ENCODE assay signal across 12 mouse cellular contexts in genomic region chr16:94087570-94088225, GRCm38 (mm10). TPM values are rescaled to one million over a fixed set of nuclear protein-coding genes. Genes with fewer than 3 reads are reported as not detected.
DNase-seq lines count a peak whose midpoint lies in the region; ATAC-seq and TF ChIP-seq lines count a peak whose summit lies in the region.
"Had no signal": no experiment of that assay in that cellular context is flagged by ENCODE, and none has a peak within 500 bp of the region (broad histone marks: within the 10 kb centered on the region; RNA-seq: fewer than 3 reads in every experiment).

No protein-coding gene starts in this region.

- peaks cover 25% of the 10 kb centered on the region for H3K4me1 ChIP-seq in heart, embryonic 12.5 days (replicated peaks)
- H3K4me1 ChIP-seq in lung, embryonic 14.5 days (ENCODE audit: insufficient read depth) = peaks cover 7% of the 10 kb centered on the region; the same call in 1 of the 2 replicates
- H3K4me1 ChIP-seq in lung, postnatal 0 days (ENCODE audit: insufficient read depth, low read depth, low read length) = peaks cover 12% of the 10 kb centered on the region; the same call in 1 of the 2 replicates
- peaks cover 34% of the 10 kb centered on the region for H3K4me1 ChIP-seq in embryonic facial prominence, embryonic 13.5 days
- H3K4me1 ChIP-seq in neural tube, embryonic 12.5 days = peaks cover 22% of the 10 kb centered on the region

- 6% methylated on average over 16 of the region's 16 CpGs for WGBS in heart, embryonic 12.5 days
- 9% methylated on average over 16 of the region's 16 CpGs for WGBS in lung, embryonic 14.5 days
- 9% methylated on average over 16 of the region's 16 CpGs for WGBS in lung, postnatal 0 days
- WGBS in embryonic facial prominence, embryonic 13.5 days = 4% methylated on average over 16 of the region's 16 CpGs
- 2% methylated on average over 16 of the region's 16 CpGs for WGBS in neural tube, embryonic 12.5 days

- peak overlapping the region; percentile 33 for H3K4me2 ChIP-seq in heart, embryonic 12.5 days
- H3K4me2 ChIP-seq in lung, embryonic 14.5 days = peak overlapping the region; percentile 15; the same call in 1 of the 2 replicates
- no peak overlapping the region for H3K4me2 ChIP-seq in lung, postnatal 0 days (replicated peaks; ENCODE audit: low read depth, low read length)
- peak overlapping the region; percentile 30; the same call in 1 of the 2 replicates for H3K4me2 ChIP-seq in embryonic facial prominence, embryonic 13.5 days
- no peak overlapping the region for H3K4me2 ChIP-seq in neural tube, embryonic 12.5 days (replicated peaks)
- H3K4me2 ChIP-seq: forebrain, embryonic 13.5 days had no signal

- no peak for DNase-seq in heart, postnatal 36 days
- DNase-seq in lung, embryonic 14.5 days = peak; percentile 32
- DNase-seq in lung, postnatal 0 days (ENCODE audit: low spot score) = no peak
- DNase-seq: cerebellum, adult 8-10 months; kidney, adult 8-10 months; right cerebral cortex, adult 18-20 months had no signal

- TF ChIP-seq CTCF in lung, embryonic 14.5 days (IDR thresholded peaks at IDR 0.05; ENCODE audit: low read depth) = no peak
- no peak for TF ChIP-seq CTCF in lung, postnatal 0 days (IDR thresholded peaks at IDR 0.05)

- no peak for ATAC-seq in heart, embryonic 12.5 days (ENCODE audit: insufficient number of reproducible peaks, low FRiP score)
- no peak for ATAC-seq in lung, embryonic 14.5 days (ENCODE audit: insufficient read depth)
- no peak for ATAC-seq in lung, postnatal 0 days
- ATAC-seq in embryonic facial prominence, embryonic 13.5 days (ENCODE audit: insufficient number of reproducible peaks, insufficient read depth, low FRiP score, low TSS enrichment, low read depth) = no peak
- ATAC-seq in neural tube, embryonic 12.5 days (ENCODE audit: low FRiP score, low read depth) = no peak
- ATAC-seq in megakaryocyte progenitor cell, adult 5-6 weeks (replicated peaks; ENCODE audit: poor library complexity) = no peak
- ATAC-seq: forebrain, embryonic 13.5 days had no signal

- H3K27me3 ChIP-seq in heart, embryonic 12.5 days (replicated peaks) = peaks cover 90% of the 10 kb centered on the region
- peaks cover 99% of the 10 kb centered on the region for H3K27me3 ChIP-seq in lung, embryonic 14.5 days (ENCODE audit: insufficient read depth, low read length)
- H3K27me3 ChIP-seq in lung, postnatal 0 days (replicated peaks; ENCODE audit: insufficient read depth, low read length) = peaks cover 96% of the 10 kb centered on the region
- H3K27me3 ChIP-seq in embryonic facial prominence, embryonic 13.5 days = peaks cover 98% of the 10 kb centered on the region
- peaks cover 100% of the 10 kb centered on the region for H3K27me3 ChIP-seq in neural tube, embryonic 12.5 days (replicated peaks)

- no peak overlapping the region for H3K27ac ChIP-seq in heart, embryonic 12.5 days (ENCODE audit: poor library complexity, severe bottlenecking)
- no peak overlapping the region for H3K27ac ChIP-seq in lung, embryonic 14.5 days (ENCODE audit: low read depth)
- no peak overlapping the region for H3K27ac ChIP-seq in lung, postnatal 0 days (ENCODE audit: low read length)
- no peak overlapping the region for H3K27ac ChIP-seq in embryonic facial prominence, embryonic 13.5 days
- H3K27ac ChIP-seq in neural tube, embryonic 12.5 days = no peak overlapping the region
- H3K27ac ChIP-seq: forebrain, embryonic 13.5 days had no signal

- intact Hi-C loops in heart, postnatal 36 days (cut with DNase I) = no loop called here

- H3K9ac ChIP-seq in heart, embryonic 12.5 days = no peak overlapping the region
- H3K9ac ChIP-seq in lung, embryonic 14.5 days = no peak overlapping the region
- no peak overlapping the region for H3K9ac ChIP-seq in lung, postnatal 0 days (replicated peaks; ENCODE audit: low read depth)
- 0 out of 2 replicates have a peak overlapping the region, but pooled peaks have one; percentile 44 for H3K9ac ChIP-seq in embryonic facial prominence, embryonic 13.5 days
- H3K9ac ChIP-seq in neural tube, embryonic 12.5 days = no peak overlapping the region
- H3K9ac ChIP-seq: forebrain, embryonic 13.5 days had no signal

- peak overlapping the region; percentile 17 for H3K4me3 ChIP-seq in heart, embryonic 12.5 days
- H3K4me3 ChIP-seq in lung, embryonic 14.5 days (ENCODE audit: low read depth, low read length) = peak overlapping the region; percentile 1; the same call in 1 of the 2 replicates
- H3K4me3 ChIP-seq in lung, postnatal 0 days (ENCODE audit: low read depth, low read length) = no peak overlapping the region
- H3K4me3 ChIP-seq in embryonic facial prominence, embryonic 13.5 days = peak overlapping the region; percentile 27
- peak overlapping the region; percentile 7; the same call in 1 of the 2 replicates for H3K4me3 ChIP-seq in neural tube, embryonic 12.5 days
- H3K4me3 ChIP-seq: forebrain, embryonic 13.5 days had no signal

- H3K9me3 ChIP-seq in heart, embryonic 12.5 days (replicated peaks) = no peaks in the 10 kb centered on the region
- H3K9me3 ChIP-seq in lung, embryonic 14.5 days (ENCODE audit: low read depth, low read length) = no peaks in the 10 kb centered on the region
- no peaks in the 10 kb centered on the region for H3K9me3 ChIP-seq in lung, postnatal 0 days (ENCODE audit: low read length)
- H3K9me3 ChIP-seq in embryonic facial prominence, embryonic 13.5 days = no peaks in the 10 kb centered on the region
- no peaks in the 10 kb centered on the region for H3K9me3 ChIP-seq in neural tube, embryonic 12.5 days
- H3K9me3 ChIP-seq: forebrain, embryonic 13.5 days had no signal

- H3K36me3 ChIP-seq in heart, embryonic 12.5 days = no peaks in the 10 kb centered on the region
- no peaks in the 10 kb centered on the region for H3K36me3 ChIP-seq in lung, embryonic 14.5 days (ENCODE audit: insufficient read depth)
- no peaks in the 10 kb centered on the region for H3K36me3 ChIP-seq in lung, postnatal 0 days (ENCODE audit: insufficient read depth, low read length)
- no peaks in the 10 kb centered on the region for H3K36me3 ChIP-seq in embryonic facial prominence, embryonic 13.5 days
- no peaks in the 10 kb centered on the region for H3K36me3 ChIP-seq in neural tube, embryonic 12.5 days

- no peak for TF ChIP-seq EP300 in lung, postnatal 0 days (IDR thresholded peaks at IDR 0.05)

RNA-seq across cellular contexts. Expression of gene Sim2, which starts 3.0 kb away (rescaled TPM):
- polyA plus RNA-seq in heart, embryonic 12.5 days (2016; fragmentation: Nextera tagmentation; extraction: Ambion mirVana) = not detected in 2 replicates
- not detected for total RNA-seq in heart, postnatal 36 days (2021)
- 0.04 TPM in 1 of 2 replicates, not detected in the other for polyA plus RNA-seq in lung, embryonic 14.5 days (2014; fragmentation: Nextera tagmentation; extraction: Ambion mirVana)
- not detected in 2 replicates for polyA plus RNA-seq in lung, postnatal 0 days (2015; fragmentation: Nextera tagmentation; extraction: Ambion mirVana)
- 0.50 and 0.58 TPM in 2 replicates for polyA plus RNA-seq in embryonic facial prominence, embryonic 13.5 days (2015; fragmentation: Nextera tagmentation; extraction: Ambion mirVana)
- polyA plus RNA-seq in neural tube, embryonic 12.5 days (2016; fragmentation: Nextera tagmentation; extraction: Ambion mirVana) = 0.16 and 0.22 TPM in 2 replicates
- total RNA-seq in megakaryocyte progenitor cell, adult 5-6 weeks (2015) = 0.35 and 0.56 TPM in 2 replicates
- 0.20 TPM in 1 of 2 replicates, not detected in the other for total RNA-seq in megakaryocyte progenitor cell, adult 5-6 weeks (2017)
- polyA plus RNA-seq: liver, embryonic 16.5 days had no signal

Comparison
In these comparisons a context has a peak if more than half of its experiments do, and no peak if none do; other contexts are left out.
1. H3K4me2 ChIP-seq: peak in heart, embryonic 12.5 days (single experiment), lung, embryonic 14.5 days (single experiment) and embryonic facial prominence, embryonic 13.5 days (single experiment); none in lung, postnatal 0 days (single experiment) and neural tube, embryonic 12.5 days (single experiment).